ENCODE assay signal across 25 mouse cellular contexts in the genomic region with DNA sequence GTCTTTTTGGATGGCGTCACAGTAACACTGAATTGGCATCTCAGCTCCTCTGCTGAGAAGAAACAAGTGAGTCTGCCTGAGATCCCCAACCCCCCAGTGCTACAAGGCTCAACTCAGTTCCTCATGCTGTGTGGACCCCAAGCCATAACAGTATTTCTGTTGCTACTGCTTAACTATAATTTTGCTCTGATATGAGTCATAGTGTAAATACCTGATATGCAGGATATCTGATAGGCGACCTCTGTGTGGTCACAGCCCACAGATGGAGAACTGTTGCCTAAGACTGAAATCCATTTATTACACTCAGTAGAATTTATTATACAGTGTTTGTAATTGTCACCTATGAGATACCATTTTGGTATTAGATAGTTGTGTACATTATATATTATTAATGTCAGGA. TPM values are rescaled to one million over a fixed set of nuclear protein-coding genes. Genes with fewer than 3 reads are reported as not detected.
DNase-seq lines count a peak whose midpoint lies in the region; ATAC-seq and TF ChIP-seq lines count a peak whose summit lies in the region.
"Had no signal": no experiment of that assay in that cellular context is flagged by ENCODE, and none has a peak within 500 bp of the region (broad histone marks: within the 10 kb centered on the region; RNA-seq: fewer than 3 reads in every experiment).

No protein-coding gene starts in this region.

- TF ChIP-seq POLR2A in MEL (IDR thresholded peaks at IDR 0.05; ENCODE audit: control insufficient read depth in 1 of 2, insufficient read depth in 1 of 2, low read depth in 1 of 2, low read length in 2 of 2, poor library complexity in 1 of 2), result no peak

- H3K27me3 ChIP-seq in intestine, embryonic 15.5 days (replicated peaks), result no peaks in the 10 kb centered on the region
- no peaks in the 10 kb centered on the region for H3K27me3 ChIP-seq in intestine, postnatal 0 days (replicated peaks; ENCODE audit: control insufficient read depth, insufficient read depth, low read length)
- no peaks in the 10 kb centered on the region for H3K27me3 ChIP-seq in MEL (ENCODE audit: control insufficient read depth in 1 of 2, insufficient read depth in 2 of 2, low read length in 2 of 2)
- no peaks in the 10 kb centered on the region for H3K27me3 ChIP-seq in intestine, embryonic 16.5 days (replicated peaks; ENCODE audit: control insufficient read depth, insufficient read depth, low read length)
- no peaks in the 10 kb centered on the region for H3K27me3 ChIP-seq in kidney, embryonic 14.5 days (ENCODE audit: control insufficient read depth, insufficient read depth, low read length)
- H3K27me3 ChIP-seq: CH12.LX, Patski had no signal

- peak; percentile 26 to 53; a peak in 2 of 4 replicates for TF ChIP-seq EP300 in MEL (IDR thresholded peaks at IDR 0.05; ENCODE audit: low read depth in 1 of 2, low read length in 2 of 2)

- TF ChIP-seq CTCF in intestine, postnatal 0 days (IDR thresholded peaks at IDR 0.05; ENCODE audit: low read depth), result no peak
- no peak for TF ChIP-seq CTCF in MEL (IDR thresholded peaks at IDR 0.05 in 2 of 3, conservative IDR thresholded peaks at IDR 0.05 in 1 of 3; ENCODE audit: control insufficient read depth in 1 of 3, insufficient read depth in 1 of 3, low read depth in 2 of 3, low read length in 3 of 3, poor library complexity in 1 of 3, severe bottlenecking in 1 of 3)
- no peak for TF ChIP-seq CTCF in left cerebral cortex, adult 2 months (IDR thresholded peaks at IDR 0.05)

- intact Hi-C loops in left cerebral cortex, adult 2 months (cut with DNase I), result no loop called here

- no peaks in the 10 kb centered on the region for H3K4me1 ChIP-seq in intestine, embryonic 15.5 days (replicated peaks)
- no peaks in the 10 kb centered on the region for H3K4me1 ChIP-seq in intestine, postnatal 0 days (replicated peaks; ENCODE audit: control insufficient read depth, insufficient read depth, low read length)
- peaks cover 3 to 7% of the 10 kb centered on the region in 2 experiments for H3K4me1 ChIP-seq in MEL (ENCODE audit: control insufficient read depth in 1 of 2, insufficient read depth in 2 of 2, low read length in 2 of 2)
- no peaks in the 10 kb centered on the region for H3K4me1 ChIP-seq in intestine, embryonic 16.5 days (ENCODE audit: control insufficient read depth, insufficient read depth, low read length)
- no peaks in the 10 kb centered on the region for H3K4me1 ChIP-seq in kidney, embryonic 14.5 days (ENCODE audit: control insufficient read depth, insufficient read depth, low read length)

- WGBS in intestine, embryonic 15.5 days, result 81% methylated on average over 2 of the region's 2 CpGs
- WGBS in intestine, postnatal 0 days, result 57% methylated on average over 2 of the region's 2 CpGs
- 78% methylated on average over 2 of the region's 2 CpGs for WGBS in intestine, embryonic 16.5 days
- 93% methylated on average over 2 of the region's 2 CpGs for WGBS in kidney, embryonic 14.5 days

- H3K9ac ChIP-seq in intestine, embryonic 15.5 days, result no peak overlapping the region
- no peak overlapping the region for H3K9ac ChIP-seq in intestine, postnatal 0 days (ENCODE audit: low read depth, low read length)
- H3K9ac ChIP-seq in MEL (ENCODE audit: control insufficient read depth, low read depth, low read length, poor library complexity, severe bottlenecking), result no peak overlapping the region
- no peak overlapping the region for H3K9ac ChIP-seq in intestine, embryonic 16.5 days (ENCODE audit: low read depth, low read length)
- H3K9ac ChIP-seq in kidney, embryonic 14.5 days (ENCODE audit: low read depth, low read length), result no peak overlapping the region

- DNase-seq in 416B (ENCODE audit: low read depth) (peak; percentile 71), MEL (ENCODE audit: low read depth, low spot score) (peak; percentile 17)
- no peak for DNase-seq in left cerebral cortex, adult 2 months (ENCODE audit: extremely low spot score in 1 of 2, low spot score in 2 of 2)
- no peak for DNase-seq in kidney, postnatal 4 days
- DNase-seq: adrenal gland, adult 2 months; adrenal gland, adult 8-10 months; adrenal gland, postnatal 10 days; adrenal gland, postnatal 14 days; adrenal gland, postnatal 25 days; adrenal gland, postnatal 36 days; B cell, adult 2 months; cerebellum, adult 11 months; cerebellum, adult 11-12 months; cerebellum, adult 18-20 months; cerebellum, adult 2 months had no signal

- ATAC-seq in intestine, embryonic 15.5 days, result peak; percentile 66; the same call in 1 of the 2 replicates
- no peak for ATAC-seq in intestine, postnatal 0 days
- ATAC-seq in intestine, embryonic 16.5 days, result peak; percentile 59; the same call in 1 of the 2 replicates
- no peak for ATAC-seq in kidney, embryonic 14.5 days (ENCODE audit: low FRiP score, low TSS enrichment)
- ATAC-seq: activated CD4-positive, CD25-positive, alpha-beta regulatory T cell, adult 4 months; CD4-positive, CD25-positive, alpha-beta regulatory T cell, adult 4 months; Patski had no signal

- TF ChIP-seq RAD21 in MEL (IDR thresholded peaks at IDR 0.05; ENCODE audit: low read depth, low read length), result no peak

- H3K9me3 ChIP-seq in intestine, embryonic 15.5 days, result no peaks in the 10 kb centered on the region
- no peaks in the 10 kb centered on the region for H3K9me3 ChIP-seq in intestine, postnatal 0 days (ENCODE audit: control insufficient read depth)
- H3K9me3 ChIP-seq in MEL (replicated peaks; ENCODE audit: insufficient read depth, low read length), result no peaks in the 10 kb centered on the region
- no peaks in the 10 kb centered on the region for H3K9me3 ChIP-seq in intestine, embryonic 16.5 days (ENCODE audit: control insufficient read depth, low read length)
- H3K9me3 ChIP-seq in kidney, embryonic 14.5 days (ENCODE audit: control insufficient read depth, low read length), result no peaks in the 10 kb centered on the region
- H3K9me3 ChIP-seq: G1E had no signal

- no peaks in the 10 kb centered on the region for H3K79me2 ChIP-seq in MEL (ENCODE audit: control insufficient read depth, insufficient read depth, low read length, poor library complexity)

- no peak overlapping the region for H3K27ac ChIP-seq in intestine, embryonic 15.5 days
- H3K27ac ChIP-seq in intestine, postnatal 0 days (ENCODE audit: low read depth, low read length), result no peak overlapping the region
- H3K27ac ChIP-seq in MEL (ENCODE audit: control insufficient read depth, low read depth, low read length), result no peak overlapping the region
- no peak overlapping the region for H3K27ac ChIP-seq in intestine, embryonic 16.5 days (ENCODE audit: low read length)
- no peak overlapping the region for H3K27ac ChIP-seq in left cerebral cortex, adult 2 months
- H3K27ac ChIP-seq in kidney, embryonic 14.5 days (ENCODE audit: low read depth, low read length), result no peak overlapping the region

- no peak overlapping the region for H3K4me3 ChIP-seq in intestine, embryonic 15.5 days (replicated peaks)
- H3K4me3 ChIP-seq in intestine, postnatal 0 days (ENCODE audit: low read depth, low read length), result no peak overlapping the region
- no peak overlapping the region for H3K4me3 ChIP-seq in MEL (ENCODE audit: control insufficient read depth in 1 of 2, insufficient read depth in 1 of 2, low read depth in 2 of 2, low read length in 2 of 2)
- no peak overlapping the region for H3K4me3 ChIP-seq in intestine, embryonic 16.5 days (ENCODE audit: low read length)
- no peak overlapping the region for H3K4me3 ChIP-seq in left cerebral cortex, adult 2 months
- no peak overlapping the region for H3K4me3 ChIP-seq in kidney, embryonic 14.5 days (ENCODE audit: low read length)

- H3K36me3 ChIP-seq in intestine, embryonic 15.5 days, result peaks cover 19% of the 10 kb centered on the region
- H3K36me3 ChIP-seq in intestine, postnatal 0 days (ENCODE audit: control insufficient read depth, insufficient read depth), result peaks cover 57% of the 10 kb centered on the region
- H3K36me3 ChIP-seq in MEL (ENCODE audit: control insufficient read depth in 1 of 2, insufficient read depth in 2 of 2, low read length in 2 of 2), result peaks cover 5 to 30% of the 10 kb centered on the region in 2 experiments
- peaks cover 12% of the 10 kb centered on the region for H3K36me3 ChIP-seq in intestine, embryonic 16.5 days (ENCODE audit: control insufficient read depth, insufficient read depth, low read length)
- H3K36me3 ChIP-seq in kidney, embryonic 14.5 days (ENCODE audit: control insufficient read depth, insufficient read depth, low read length), result peaks cover 63% of the 10 kb centered on the region

- no peak overlapping the region for H3K4me2 ChIP-seq in intestine, embryonic 15.5 days (replicated peaks)
- H3K4me2 ChIP-seq in intestine, postnatal 0 days (replicated peaks; ENCODE audit: low read depth), result no peak overlapping the region
- H3K4me2 ChIP-seq in intestine, embryonic 16.5 days (ENCODE audit: low read depth, low read length), result no peak overlapping the region
- H3K4me2 ChIP-seq in kidney, embryonic 14.5 days (replicated peaks; ENCODE audit: low read depth, low read length), result no peak overlapping the region

RNA-seq across cellular contexts. Expression of gene Tmem267, which starts 10.1 kb away (rescaled TPM):
- 1.7 and 2.2 TPM in 2 replicates for polyA plus RNA-seq in intestine, embryonic 15.5 days (2015; fragmentation: Nextera tagmentation; extraction: Ambion mirVana)
- polyA plus RNA-seq in intestine, postnatal 0 days (2015; fragmentation: Nextera tagmentation; extraction: Ambion mirVana), result 1.7 and 1.9 TPM in 2 replicates
- total RNA-seq in MEL (2012; rRNA removed), result 2.9 and 3.9 TPM in 2 replicates
- 1 to 10 TPM in 1 of 2 experiments, not detected in 1; 8.3 TPM for polyA plus RNA-seq in MEL (2012; ENCODE audit: insufficient read depth in 1 of 2, insufficient read length in 2 of 2, low read depth in 1 of 2, low replicate concordance in 2 of 2, missing spikeins in 1 of 2)
- polyA plus RNA-seq in intestine, embryonic 16.5 days (2015; fragmentation: Nextera tagmentation; extraction: Ambion mirVana), result 1.2 and 2.1 TPM in 2 replicates
- total RNA-seq in left cerebral cortex, adult 2 months (2021), result 10 to 100 TPM; 22.5 to 24.2 TPM
- polyA plus RNA-seq in kidney, embryonic 14.5 days (2014; fragmentation: Nextera tagmentation; extraction: Ambion mirVana), result 1.3 and 2.2 TPM in 2 replicates
- polyA plus RNA-seq: G1E had no signal

RNA-seq across cellular contexts. Expression of gene 3110070M22Rik, which starts 10.4 kb away (rescaled TPM):
- polyA plus RNA-seq in intestine, embryonic 15.5 days (2015; fragmentation: Nextera tagmentation; extraction: Ambion mirVana), result 1.3 and 1.7 TPM in 2 replicates
- 1.7 and 2.1 TPM in 2 replicates for polyA plus RNA-seq in intestine, postnatal 0 days (2015; fragmentation: Nextera tagmentation; extraction: Ambion mirVana)
- 0.23 TPM in 2 replicates for total RNA-seq in MEL (2012; rRNA removed)
- under 1 TPM in 1 of 2 experiments, not detected in 1; 0.24 TPM for polyA plus RNA-seq in MEL (2012; ENCODE audit: insufficient read depth in 1 of 2, insufficient read length in 2 of 2, low read depth in 1 of 2, low replicate concordance in 2 of 2, missing spikeins in 1 of 2)
- polyA plus RNA-seq in intestine, embryonic 16.5 days (2015; fragmentation: Nextera tagmentation; extraction: Ambion mirVana), result 0.92 and 1.1 TPM in 2 replicates
- 1 to 10 TPM; 2.3 to 2.5 TPM for total RNA-seq in left cerebral cortex, adult 2 months (2021)
- polyA plus RNA-seq in kidney, embryonic 14.5 days (2014; fragmentation: Nextera tagmentation; extraction: Ambion mirVana), result 1.2 and 2.1 TPM in 2 replicates
- total RNA-seq: ES-E14 had no signal
- polyA plus RNA-seq: CD4-positive, CD25-positive, alpha-beta regulatory T cell, adult 4 months had no signal

RNA-seq across cellular contexts. Expression of gene 4833420G17Rik, which starts 15.2 kb away (rescaled TPM):
- 46.4 and 48.3 TPM in 2 replicates for polyA plus RNA-seq in intestine, embryonic 15.5 days (2015; fragmentation: Nextera tagmentation; extraction: Ambion mirVana)
- 24.3 and 27.2 TPM in 2 replicates for polyA plus RNA-seq in intestine, postnatal 0 days (2015; fragmentation: Nextera tagmentation; extraction: Ambion mirVana)
- 11.1 and 12.0 TPM in 2 replicates for total RNA-seq in MEL (2012; rRNA removed)
- polyA plus RNA-seq in MEL (2012; ENCODE audit: insufficient read depth in 1 of 2, insufficient read length in 2 of 2, low read depth in 1 of 2, low replicate concordance in 2 of 2, missing spikeins in 1 of 2), result 10 to 100 TPM in 1 of 2 experiments, not detected in 1; 16.7 TPM
- 41.6 and 44.2 TPM in 2 replicates for polyA plus RNA-seq in intestine, embryonic 16.5 days (2015; fragmentation: Nextera tagmentation; extraction: Ambion mirVana)
- 10 to 100 TPM; 23.5 to 24.2 TPM for total RNA-seq in left cerebral cortex, adult 2 months (2021)
- 56.7 and 74.0 TPM in 2 replicates for polyA plus RNA-seq in kidney, embryonic 14.5 days (2014; fragmentation: Nextera tagmentation; extraction: Ambion mirVana)

RNA-seq across cellular contexts. Expression of gene Paip1, which starts 49.4 kb away (rescaled TPM):
- polyA plus RNA-seq in intestine, embryonic 15.5 days (2015; fragmentation: Nextera tagmentation; extraction: Ambion mirVana), result 62.0 and 82.6 TPM in 2 replicates
- 59.2 and 63.3 TPM in 2 replicates for polyA plus RNA-seq in intestine, postnatal 0 days (2015; fragmentation: Nextera tagmentation; extraction: Ambion mirVana)
- total RNA-seq in MEL (2012; rRNA removed), result 18.1 and 23.2 TPM in 2 replicates
- polyA plus RNA-seq in MEL (2012; ENCODE audit: insufficient read depth in 1 of 2, insufficient read length in 2 of 2, low read depth in 1 of 2, low replicate concordance in 2 of 2, missing spikeins in 1 of 2), result 10 to 100 TPM; 37.1 to 90.1 TPM
- 51.3 and 56.3 TPM in 2 replicates for polyA plus RNA-seq in intestine, embryonic 16.5 days (2015; fragmentation: Nextera tagmentation; extraction: Ambion mirVana)
- 100 to 1,000 TPM in 1 of 2 experiments, 10 to 100 TPM in 1; 96.8 to 113 TPM for total RNA-seq in left cerebral cortex, adult 2 months (2021)
- 91.4 and 101 TPM in 2 replicates for polyA plus RNA-seq in kidney, embryonic 14.5 days (2014; fragmentation: Nextera tagmentation; extraction: Ambion mirVana)

Comparison
In these comparisons a context has a peak if more than half of its experiments do, and no peak if none do; other contexts are left out.
1. ATAC-seq: peak in intestine, embryonic 15.5 days (single experiment) and intestine, embryonic 16.5 days (single experiment); none in intestine, postnatal 0 days (single experiment) and kidney, embryonic 14.5 days (single experiment).
2. DNase-seq: peak in 416B (single experiment) and MEL (single experiment); none in left cerebral cortex, adult 2 months (0 of 2) and kidney, postnatal 4 days (0 of 2).